Comparison of ENCODE assay signal across 23 mouse cellular contexts in genomic region chr2:60228470-60228869, GRCm38 (mm10). TPM values are rescaled to one million over a fixed set of nuclear protein-coding genes. Genes with fewer than 3 reads are reported as not detected.
A peak's percentile ranks its signal among the peaks of the same experiment; 100 is the strongest.
DNase-seq lines count a peak whose midpoint lies in the region; ATAC-seq and TF ChIP-seq lines count a peak whose summit lies in the region.
"Had no signal": no experiment of that assay in that cellular context is flagged by ENCODE, and none has a peak within 500 bp of the region (broad histone marks: within the 10 kb centered on the region; RNA-seq: fewer than 3 reads in every experiment).

No protein-coding gene starts in this region.

- no peaks in the 10 kb centered on the region for H3K27me3 ChIP-seq in liver, embryonic 11.5 days (replicated peaks; ENCODE audit: control insufficient read depth, insufficient read depth, low read length)
- no peaks in the 10 kb centered on the region for H3K27me3 ChIP-seq in liver, postnatal 0 days (ENCODE audit: insufficient read depth, low read length)
- H3K27me3 ChIP-seq in G1E (ENCODE audit: insufficient read depth, low read length) = no peaks in the 10 kb centered on the region
- no peaks in the 10 kb centered on the region for H3K27me3 ChIP-seq in MEL (ENCODE audit: control insufficient read depth in 1 of 2, insufficient read depth in 2 of 2, low read length in 2 of 2)
- H3K27me3 ChIP-seq: embryonic facial prominence, embryonic 13.5 days; embryonic facial prominence, embryonic 15.5 days; forebrain, embryonic 12.5 days had no signal

- TF ChIP-seq POLR2A in MEL (IDR thresholded peaks at IDR 0.05; ENCODE audit: control insufficient read depth in 1 of 2, insufficient read depth in 1 of 2, low read depth in 1 of 2, low read length in 2 of 2, poor library complexity in 1 of 2) = no peak

- no peak for DNase-seq in liver, embryonic 11.5 days (ENCODE audit: low spot score)
- no peak for DNase-seq in liver, postnatal 0 days
- no peak for DNase-seq in G1E (ENCODE audit: low spot score)
- peak; percentile 49 for DNase-seq in MEL (ENCODE audit: low read depth, low spot score)
- no peak for DNase-seq in ovary, postnatal 14 days (ENCODE audit: low spot score)
- no peak for DNase-seq in thymus, adult 18-20 months
- DNase-seq: adrenal gland, adult 2 months; adrenal gland, postnatal 10 days; adrenal gland, postnatal 25 days; cerebellum, adult 11 months; cerebellum, adult 18-20 months; cerebellum, adult 8-10 months; cerebellum, adult 9-11 months; cerebellum, postnatal 14 days; cerebellum, postnatal 36 days; embryo, embryonic 11 days had no signal

- no peak for TF ChIP-seq RAD21 in MEL (IDR thresholded peaks at IDR 0.05; ENCODE audit: low read depth, low read length)

- ATAC-seq in liver, embryonic 11.5 days (replicated peaks; ENCODE audit: low FRiP score) = 0 out of 2 replicates have a peak, but pooled peaks have one; percentile 43
- no peak for ATAC-seq in liver, postnatal 0 days
- 0 out of 2 replicates have a peak, but pooled peaks have one; percentile 9 for ATAC-seq in G1E (ENCODE audit: extremely low read depth, insufficient number of reproducible peaks, low FRiP score, poor library complexity, severe bottlenecking)
- ATAC-seq: forebrain, embryonic 14.5 days; forebrain, embryonic 16.5 days had no signal

- no peak overlapping the region for H3K27ac ChIP-seq in liver, embryonic 11.5 days (ENCODE audit: low read depth, low read length)
- no peak overlapping the region for H3K27ac ChIP-seq in liver, postnatal 0 days (ENCODE audit: low read depth)
- H3K27ac ChIP-seq in MEL (ENCODE audit: control insufficient read depth, low read depth, low read length) = no peak overlapping the region
- H3K27ac ChIP-seq: embryonic facial prominence, embryonic 13.5 days; embryonic facial prominence, embryonic 15.5 days; forebrain, embryonic 10.5 days; forebrain, embryonic 12.5 days had no signal

- H3K4me2 ChIP-seq in liver, embryonic 11.5 days = no peak overlapping the region
- no peak overlapping the region for H3K4me2 ChIP-seq in liver, postnatal 0 days (ENCODE audit: low read depth, low read length)
- H3K4me2 ChIP-seq: embryonic facial prominence, embryonic 13.5 days; embryonic facial prominence, embryonic 15.5 days; forebrain, embryonic 12.5 days had no signal

- H3K36me3 ChIP-seq in liver, embryonic 11.5 days (ENCODE audit: control insufficient read depth, insufficient read depth, low read length) = peaks cover 17% of the 10 kb centered on the region; the same call in 1 of the 2 replicates
- peaks cover 34% of the 10 kb centered on the region for H3K36me3 ChIP-seq in liver, postnatal 0 days (replicated peaks; ENCODE audit: insufficient read depth, low read length)
- peaks cover 53% of the 10 kb centered on the region for H3K36me3 ChIP-seq in G1E (replicated peaks)
- peaks cover 29 to 54% of the 10 kb centered on the region in 2 experiments for H3K36me3 ChIP-seq in MEL (ENCODE audit: control insufficient read depth in 1 of 2, insufficient read depth in 2 of 2, low read length in 2 of 2)

- H3K4me3 ChIP-seq in liver, embryonic 11.5 days (ENCODE audit: low read depth, low read length) = no peak overlapping the region
- H3K4me3 ChIP-seq in liver, postnatal 0 days (ENCODE audit: low read depth, low read length) = no peak overlapping the region
- no peak overlapping the region for H3K4me3 ChIP-seq in G1E (ENCODE audit: low read depth, low read length)
- no peak overlapping the region for H3K4me3 ChIP-seq in MEL (ENCODE audit: control insufficient read depth in 1 of 2, insufficient read depth in 1 of 2, low read depth in 2 of 2, low read length in 2 of 2)
- H3K4me3 ChIP-seq: embryonic facial prominence, embryonic 13.5 days; embryonic facial prominence, embryonic 15.5 days; erythroblast, embryonic 14.5 days; forebrain, embryonic 10.5 days; forebrain, embryonic 12.5 days had no signal

- no peak for TF ChIP-seq EP300 in liver, postnatal 0 days (IDR thresholded peaks at IDR 0.05; ENCODE audit: low read depth)
- TF ChIP-seq EP300 in MEL (IDR thresholded peaks at IDR 0.05; ENCODE audit: low read depth in 1 of 2, low read length in 2 of 2) = peak in 1 of 2 experiments; percentile 15; a peak in 2 of 4 replicates

- peaks cover 35% of the 10 kb centered on the region for H3K79me2 ChIP-seq in MEL (ENCODE audit: control insufficient read depth, insufficient read depth, low read length, poor library complexity)

- WGBS in liver, embryonic 11.5 days = 87% methylated on average over 1 of the region's 1 CpGs
- 84% methylated on average over 1 of the region's 1 CpGs for WGBS in liver, postnatal 0 days (ENCODE audit: insufficient replicate concordance)

- H3K9me3 ChIP-seq in liver, embryonic 11.5 days (ENCODE audit: control insufficient read depth, low read length) = no peaks in the 10 kb centered on the region
- no peaks in the 10 kb centered on the region for H3K9me3 ChIP-seq in liver, postnatal 0 days (ENCODE audit: low read length)
- H3K9me3 ChIP-seq in G1E (replicated peaks) (no peaks in the 10 kb centered on the region), MEL (replicated peaks; ENCODE audit: insufficient read depth, low read length) (no peaks in the 10 kb centered on the region)
- H3K9me3 ChIP-seq: embryonic facial prominence, embryonic 13.5 days; embryonic facial prominence, embryonic 15.5 days; forebrain, embryonic 12.5 days had no signal

- H3K9ac ChIP-seq in liver, embryonic 11.5 days (ENCODE audit: low read depth, low read length) = no peak overlapping the region
- no peak overlapping the region for H3K9ac ChIP-seq in liver, postnatal 0 days (replicated peaks)
- no peak overlapping the region for H3K9ac ChIP-seq in MEL (ENCODE audit: control insufficient read depth, low read depth, low read length, poor library complexity, severe bottlenecking)
- H3K9ac ChIP-seq: embryonic facial prominence, embryonic 13.5 days; embryonic facial prominence, embryonic 15.5 days; forebrain, embryonic 12.5 days had no signal

- no peak for TF ChIP-seq CTCF in liver, postnatal 0 days (IDR thresholded peaks at IDR 0.05; ENCODE audit: low read depth)
- TF ChIP-seq CTCF in G1E (IDR thresholded peaks at IDR 0.05; ENCODE audit: low read depth, low read length) (no peak), MEL (IDR thresholded peaks at IDR 0.05 in 2 of 3, conservative IDR thresholded peaks at IDR 0.05 in 1 of 3; ENCODE audit: control insufficient read depth in 1 of 3, insufficient read depth in 1 of 3, low read depth in 2 of 3, low read length in 3 of 3, poor library complexity in 1 of 3, severe bottlenecking in 1 of 3) (no peak)

- H3K4me1 ChIP-seq in liver, embryonic 11.5 days (replicated peaks; ENCODE audit: control insufficient read depth, insufficient read depth, low read length) = peaks cover 4% of the 10 kb centered on the region
- 0 out of 2 replicates have a peak, but pooled peaks cover 4% of the 10 kb centered on the region for H3K4me1 ChIP-seq in liver, postnatal 0 days (ENCODE audit: insufficient read depth)
- H3K4me1 ChIP-seq in G1E (ENCODE audit: insufficient read depth, low read depth, low read length) = peaks cover 35% of the 10 kb centered on the region
- peaks cover 19 to 25% of the 10 kb centered on the region in 2 experiments for H3K4me1 ChIP-seq in MEL (ENCODE audit: control insufficient read depth in 1 of 2, insufficient read depth in 2 of 2, low read length in 2 of 2)
- H3K4me1 ChIP-seq: forebrain, embryonic 10.5 days; forebrain, embryonic 12.5 days had no signal

TF ChIP-seq in MEL, 35 proteins besides CTCF, POLR2A, EP300 and RAD21:
- TF ChIP-seq GATA1 (IDR thresholded peaks at IDR 0.05; ENCODE audit: low read depth, low read length) = peak; percentile 53; the same call in 1 of the 2 replicates
- no peak for TF ChIP-seq MEF2A (IDR thresholded peaks at IDR 0.05; ENCODE audit: extremely low read depth, insufficient replicate concordance, low read depth, low read length, poor library complexity, severe bottlenecking)
- no peak for TF ChIP-seq TCF12 (IDR thresholded peaks at IDR 0.05; ENCODE audit: low read depth, low read length)
- no peak for TF ChIP-seq ZMIZ1 (IDR thresholded peaks at IDR 0.05; ENCODE audit: low read depth, low read length)
TF ChIP-seq in MEL: peak in this region for 1.

RNA-seq across cellular contexts. Expression of gene March7, which starts 18.8 kb away (rescaled TPM):
- polyA plus RNA-seq in liver, embryonic 11.5 days (2014; fragmentation: Nextera tagmentation; extraction: Ambion mirVana) = 48.5 and 50.1 TPM in 2 replicates
- polyA plus RNA-seq in liver, postnatal 0 days (2015; fragmentation: Nextera tagmentation; extraction: Ambion mirVana) = 16.5 and 16.8 TPM in 2 replicates
- total RNA-seq in G1E (2014; fragmentation: Nextera tagmentation) (172 and 186 TPM in 2 replicates), G1E (2017) (126 and 140 TPM in 2 replicates), MEL (2012; rRNA removed) (36.4 and 42.6 TPM in 2 replicates)
- polyA plus RNA-seq in G1E (2012) (3.6 and 5.6 TPM in 2 replicates), MEL (2012; ENCODE audit: insufficient read depth in 1 of 2, insufficient read length in 2 of 2, low read depth in 1 of 2, low replicate concordance in 2 of 2, missing spikeins in 1 of 2) (10 to 100 TPM in 1 of 2 experiments, not detected in 1; 32.3 TPM)

RNA-seq across cellular contexts. Expression of gene Baz2b, which starts 18.8 kb away (rescaled TPM):
- polyA plus RNA-seq in liver, embryonic 11.5 days (2014; fragmentation: Nextera tagmentation; extraction: Ambion mirVana) = 31.5 and 35.2 TPM in 2 replicates
- 19.7 and 21.7 TPM in 2 replicates for polyA plus RNA-seq in liver, postnatal 0 days (2015; fragmentation: Nextera tagmentation; extraction: Ambion mirVana)
- 99.7 and 104 TPM in 2 replicates for total RNA-seq in G1E (2014; fragmentation: Nextera tagmentation)
- 53.8 and 66.5 TPM in 2 replicates for total RNA-seq in G1E (2017)
- polyA plus RNA-seq in G1E (2012) = 11.8 and 13.2 TPM in 2 replicates
- total RNA-seq in MEL (2012; rRNA removed) = 5.5 and 5.7 TPM in 2 replicates
- 10 to 100 TPM in 1 of 2 experiments, not detected in 1; 11.4 TPM for polyA plus RNA-seq in MEL (2012; ENCODE audit: insufficient read depth in 1 of 2, insufficient read length in 2 of 2, low read depth in 1 of 2, low replicate concordance in 2 of 2, missing spikeins in 1 of 2)

RNA-seq across cellular contexts. Expression of gene Cd302, which starts 55.8 kb away (rescaled TPM):
- polyA plus RNA-seq in liver, embryonic 11.5 days (2014; fragmentation: Nextera tagmentation; extraction: Ambion mirVana) = 37.4 and 42.5 TPM in 2 replicates
- 349 and 375 TPM in 2 replicates for polyA plus RNA-seq in liver, postnatal 0 days (2015; fragmentation: Nextera tagmentation; extraction: Ambion mirVana)
- total RNA-seq in G1E (2014; fragmentation: Nextera tagmentation) (0.53 TPM in 1 of 2 replicates, not detected in the other), G1E (2017) (not detected in 2 replicates), MEL (2012; rRNA removed) (0.92 and 1.0 TPM in 2 replicates)
- polyA plus RNA-seq in G1E (2012) (not detected in 2 replicates), MEL (2012; ENCODE audit: insufficient read depth in 1 of 2, insufficient read length in 2 of 2, low read depth in 1 of 2, low replicate concordance in 2 of 2, missing spikeins in 1 of 2) (1 to 10 TPM in 1 of 2 experiments, not detected in 1; 1.7 TPM)

Comparison
In these comparisons a context has a peak if more than half of its experiments do, and no peak if none do; other contexts are left out.
1. RNA of gene Cd302, which starts 55.8 kb away (polyA plus RNA-seq): 349 to 375 TPM in liver, postnatal 0 days and 37.4 to 42.5 TPM in liver, embryonic 11.5 days; 1.7 TPM in MEL and not detected in G1E; every median in the first group is over 10 times any median in the second.